Mouse (Mus musculus) lung, postnatal 10 days (tissue): ENCODE measurements around the gene Ptpn11.

Source experiments
- DNase-seq: peaks from one replicate; pipeline ENCODE4 v3.0.0; 2021

The Ptpn11 gene

GRCm38 (mm10) chr5:121172835-121173234 is 18.4 kb downstream of the Ptpn11 start:
- DNase-seq = no peak

GRCm38 (mm10) chr5:121169588-121169987 is 21.6 kb downstream of the Ptpn11 start:
- DNase-seq = no peak

GRCm38 (mm10) chr5:121166884-121167283 is 24.3 kb downstream of the Ptpn11 start:
- no peak for DNase-seq

GRCm38 (mm10) chr5:121162923-121163322 is 28.3 kb downstream of the Ptpn11 start:
- DNase-seq = no peak

GRCm38 (mm10) chr5:121162285-121162684 is 28.9 kb downstream of the Ptpn11 start:
- no peak for DNase-seq

GRCm38 (mm10) chr5:121158966-121159365 is 32.2 kb downstream of the Ptpn11 start:
- DNase-seq = no peak

GRCm38 (mm10) chr5:121157489-121157888 is 33.7 kb downstream of the Ptpn11 start:
- DNase-seq = peak; percentile 11

- peak; percentile 19 for DNase-seq
These were observed 34.2 kb downstream of the Ptpn11 start for GRCm38 (mm10) chr5:121157017-121157416.

- DNase-seq = no peak
These were observed 35.1 kb downstream of the Ptpn11 start for GRCm38 (mm10) chr5:121156121-121156520.

GRCm38 (mm10) chr5:121150684-121151083 is 40.5 kb downstream of the Ptpn11 start:
- no peak for DNase-seq

GRCm38 (mm10) chr5:121149246-121149645 is 42.0 kb downstream of the Ptpn11 start:
- DNase-seq = no peak

- DNase-seq = peak; percentile 6
These were observed 44.9 kb downstream of the Ptpn11 start for GRCm38 (mm10) chr5:121146275-121146674.

GRCm38 (mm10) chr5:121145609-121146008 is 45.6 kb downstream of the Ptpn11 start:
- no peak for DNase-seq

- DNase-seq = no peak
These were observed 46.6 kb downstream of the Ptpn11 start for GRCm38 (mm10) chr5:121144441-121145238.

- DNase-seq = no peak
These were observed 48.6 kb downstream of the Ptpn11 start for GRCm38 (mm10) chr5:121142431-121143119.

GRCm38 (mm10) chr5:121140276-121140675 is 50.9 kb downstream of the Ptpn11 start:
- no peak for DNase-seq

- DNase-seq = no peak
These were observed 54.1 kb downstream of the Ptpn11 start for GRCm38 (mm10) chr5:121137125-121137524.

GRCm38 (mm10) chr5:121131801-121132200 is 59.4 kb downstream of the Ptpn11 start:
- no peak for DNase-seq

GRCm38 (mm10) chr5:121129254-121129653 is 61.9 kb downstream of the Ptpn11 start:
- no peak for DNase-seq

GRCm38 (mm10) chr5:121126051-121126450 is 65.1 kb downstream of the Ptpn11 start:
- no peak for DNase-seq

GRCm38 (mm10) chr5:121125563-121125962 is 65.6 kb downstream of the Ptpn11 start:
- DNase-seq = no peak

GRCm38 (mm10) chr5:121124208-121125185 is 66.7 kb downstream of the Ptpn11 start:
- no peak for DNase-seq

GRCm38 (mm10) chr5:121123399-121123798 is 67.8 kb downstream of the Ptpn11 start:
- peak; percentile 10 for DNase-seq
